Mouse (Mus musculus): Measurements from ENCODE around the gene Nr2c2ap.
A peak's percentile ranks its signal among the peaks of the same experiment; 100 is the strongest.

Nr2c2ap gene

GRCm38 (mm10) chr8:70120667-70121066 is 10.5 kb upstream of the Nr2c2ap start, which contains the start of gene Ncan:
Ncan (minus strand) TSS chr8:70120873.
- no peak for DNase-seq

GRCm38 (mm10) chr8:70122863-70123262 is 8.3 kb upstream of the Nr2c2ap start:
- DNase-seq = no peak

GRCm38 (mm10) chr8:70124992-70125391 is 6.1 kb upstream of the Nr2c2ap start:
- DNase-seq = no peak

GRCm38 (mm10) chr8:70128435-70128834 is 2.7 kb upstream of the Nr2c2ap start:
- DNase-seq = no peak

GRCm38 (mm10) chr8:70129309-70129952 is 1.7 kb upstream of the Nr2c2ap start:
- DNase-seq = no peak

- no peak for DNase-seq
Observed at GRCm38 (mm10) chr8:70130066-70130465, 1.1 kb upstream of the Nr2c2ap start.

- DNase-seq = no peak
Observed at GRCm38 (mm10) chr8:70134086-70134485, 3.0 kb downstream of the Nr2c2ap start.

GRCm38 (mm10) chr8:70134931-70135330 is 3.8 kb downstream of the Nr2c2ap start:
- DNase-seq = no peak

GRCm38 (mm10) chr8:70136591-70136990 is 5.5 kb downstream of the Nr2c2ap start:
- no peak for DNase-seq

GRCm38 (mm10) chr8:70137890-70138289 is 6.8 kb downstream of the Nr2c2ap start:
- no peak for DNase-seq

GRCm38 (mm10) chr8:70139026-70139857 is 8.1 kb downstream of the Nr2c2ap start, which contains the start of the genes Rfxank, Borcs8 and Mef2b:
Rfxank (minus strand) TSS chr8:70139154.
Borcs8 (plus strand) TSS chr8:70139499.
Mef2b (plus strand) TSS chr8:70139711.
- DNase-seq = peak; percentile 99

GRCm38 (mm10) chr8:70139981-70140380 is 8.8 kb downstream of the Nr2c2ap start:
- DNase-seq = no peak

GRCm38 (mm10) chr8:70147678-70148607 is 16.8 kb downstream of the Nr2c2ap start:
- no peak for DNase-seq

- DNase-seq = no peak
Observed at GRCm38 (mm10) chr8:70150158-70150557, 19.0 kb downstream of the Nr2c2ap start.

- peak; percentile 69 to 75 for DNase-seq
Observed at GRCm38 (mm10) chr8:70152537-70153257, 21.6 kb downstream of the Nr2c2ap start.

- DNase-seq = no peak
Observed at GRCm38 (mm10) chr8:70157240-70157800, 26.2 kb downstream of the Nr2c2ap start.

GRCm38 (mm10) chr8:70158069-70158853 is 27.1 kb downstream of the Nr2c2ap start:
- DNase-seq = peak; percentile 72 to 77

- no peak for DNase-seq
Observed at GRCm38 (mm10) chr8:70159211-70159610, 28.1 kb downstream of the Nr2c2ap start.

GRCm38 (mm10) chr8:70160015-70160414 is 28.9 kb downstream of the Nr2c2ap start:
- DNase-seq = peak in 1 of 2 experiments; percentile 47

GRCm38 (mm10) chr8:70163316-70163715 is 32.2 kb downstream of the Nr2c2ap start:
- no peak for DNase-seq
